Mouse (Mus musculus) intestine, embryonic 14.5 days (tissue): ENCODE results near the gene Spns3. TPM values are rescaled to one million over a fixed set of nuclear protein-coding genes. Genes with fewer than 3 reads are reported as not detected.

Source experiments
- ATAC-seq: fragments of 200-750 bp; cut with Nextera tagmentation; replicated peaks from 2 replicates; pipeline ENCODE4 v1.8.0; 2017; ENCODE audit warnings: low read depth, moderate number of reproducible peaks, moderate TSS enrichment, moderate library complexity; ENCODE audit not compliant: low FRiP score, low TSS enrichment
- DNase-seq: peaks from one replicate; pipeline ENCODE4 v3.0.0-alpha.2; 2018; ENCODE audit warnings: low spot score
- H3K27ac ChIP-seq: fragments of 300-500 bp; sonication (generic); 2 replicates; pipeline ENCODE4 v1.5.1; 2014; ENCODE audit warnings: low read depth, mild to moderate bottlenecking, control low read depth
- H3K27me3 ChIP-seq: fragments of 300-500 bp; sonication (generic); replicated peaks from 2 replicates; pipeline ENCODE4 v1.6.1; 2014; ENCODE audit warnings: low read length, control low read depth; ENCODE audit not compliant: control insufficient read depth, insufficient read depth
- H3K36me3 ChIP-seq: fragments of 300-500 bp; sonication (generic); 2 replicates; pipeline ENCODE4 v1.6.1; 2014; ENCODE audit warnings: low read length, control low read depth; ENCODE audit not compliant: control insufficient read depth, insufficient read depth
- H3K4me1 ChIP-seq: fragments of 300-500 bp; sonication (generic); replicated peaks from 2 replicates; pipeline ENCODE4 v1.6.1; 2014; ENCODE audit warnings: low read length, control low read depth, mixed read lengths; ENCODE audit not compliant: control insufficient read depth, insufficient read depth
- H3K4me2 ChIP-seq: fragments of 300-500 bp; sonication (generic); 2 replicates; pipeline ENCODE4 v1.6.1; 2014; ENCODE audit warnings: low read length
- H3K4me3 ChIP-seq: fragments of 300-500 bp; sonication (generic); 2 replicates; pipeline ENCODE4 v1.5.1; 2014; ENCODE audit warnings: low read depth, low read length, control low read depth, mixed read lengths
- H3K9ac ChIP-seq: fragments of 300-500 bp; sonication (generic); 2 replicates; pipeline ENCODE4 v1.6.1; 2014; ENCODE audit warnings: mild to moderate bottlenecking, low read length
- H3K9me3 ChIP-seq: fragments of 300-500 bp; sonication (generic); 2 replicates; pipeline ENCODE4 v1.6.1; 2016; ENCODE audit warnings: low read length, control low read depth; ENCODE audit not compliant: control insufficient read depth
- WGBS: fragments of 180-500 bp; shearing (Covaris S2); extraction: QIAGEN DNeasy Blood & Tissue Kit; methylation state at CpG from one replicate; pipeline ENCODE4 v1.1.7; 2014; 5-methylcytosine and 5-hydroxymethylcytosine counted together
- polyA plus RNA-seq: library from polyadenylated mRNA; unstranded; fragments of >200 nt; fragmentation: Nextera tagmentation; extraction: Ambion mirVana; gene quantifications from 2 replicates; pipeline ENCODE4 v1.2.1, GENCODE M21; 2014

The Spns3 gene
- polyA plus RNA-seq, 1 experiment from 2014 or later, result 0.15 TPM

DNA sequence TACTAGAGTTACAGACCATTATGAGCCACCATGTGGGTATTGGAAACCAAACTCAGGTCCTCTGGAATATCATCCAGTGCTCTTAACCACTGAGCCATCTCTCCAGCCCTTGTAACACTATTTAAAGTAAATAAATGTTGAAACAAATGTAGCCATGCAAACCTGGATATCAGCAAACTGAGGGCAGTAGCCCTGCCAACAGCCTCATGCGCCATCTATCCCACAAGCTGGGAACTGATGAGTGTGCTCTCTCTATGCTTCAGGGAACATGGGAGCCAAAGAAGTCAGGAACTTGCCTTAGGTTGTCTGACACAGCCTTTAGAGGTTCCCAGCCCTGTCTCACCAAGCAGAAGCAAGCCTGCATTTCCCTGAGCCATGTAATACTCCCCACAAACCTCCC, 18.7 kb downstream of the Spns3 start:
- Histone ChIP-seq H3K9ac (no peak overlapping the region), H3K4me2 (no peak overlapping the region), H3K4me1 (no peaks in the 10 kb centered on the region), H3K36me3 (no peaks in the 10 kb centered on the region), H3K27me3 (no peaks in the 10 kb centered on the region), H3K27ac (no peak overlapping the region), H3K4me3 (no peak overlapping the region), H3K9me3 (no peaks in the 10 kb centered on the region)
- DNase-seq (no peak), ATAC-seq (no peak)
- 65% methylated on average over 1 of the region's 1 CpGs for WGBS

DNA sequence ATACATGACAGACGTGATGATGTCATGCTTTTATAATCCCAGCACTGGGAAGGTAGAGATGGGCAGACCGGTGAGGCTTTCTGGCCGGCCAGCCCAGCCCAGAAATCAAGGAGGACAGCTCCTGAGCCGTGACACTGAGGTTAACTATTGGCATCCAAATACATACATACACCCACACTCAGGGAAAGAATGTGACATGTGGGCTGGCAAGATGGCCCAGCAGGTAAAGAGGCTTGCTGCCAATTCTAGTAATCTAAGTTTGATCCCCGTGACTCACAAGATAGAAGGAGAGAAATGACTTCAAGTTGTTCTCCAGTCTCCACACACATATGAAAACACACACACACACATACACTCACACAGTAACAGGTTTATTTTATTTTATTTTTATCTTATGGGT, 19.2 kb downstream of the Spns3 start:
- Histone ChIP-seq H3K36me3 (no peaks in the 10 kb centered on the region), H3K9me3 (no peaks in the 10 kb centered on the region), H3K4me2 (no peak overlapping the region), H3K4me1 (no peaks in the 10 kb centered on the region), H3K27ac (no peak overlapping the region), H3K27me3 (no peaks in the 10 kb centered on the region), H3K9ac (no peak overlapping the region), H3K4me3 (no peak overlapping the region)
- DNase-seq (no peak), ATAC-seq (no peak)
- WGBS, result 80% methylated on average over 5 of the region's 5 CpGs

DNA sequence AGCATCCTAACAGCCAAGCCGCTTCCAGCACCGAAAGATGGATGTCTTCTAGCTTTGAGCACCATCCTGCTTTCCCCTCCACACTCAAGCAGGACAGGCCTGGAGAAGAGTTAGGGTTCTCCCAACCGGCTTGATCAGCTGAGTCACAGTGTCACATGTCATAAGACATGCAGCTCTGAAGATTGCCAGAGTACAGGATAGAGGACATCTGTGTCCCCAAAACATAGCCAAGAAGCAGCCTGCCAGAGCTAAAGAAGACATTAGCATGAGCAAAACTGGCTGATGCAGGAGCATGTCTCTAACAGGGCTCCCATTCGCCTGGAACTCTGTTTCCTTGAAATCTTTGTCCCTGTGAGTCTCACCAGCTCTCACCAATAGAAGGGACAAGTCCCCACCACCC, 24.1 kb downstream of the Spns3 start:
- ATAC-seq, result no peak
- no peak overlapping the region for H3K27ac ChIP-seq

DNA sequence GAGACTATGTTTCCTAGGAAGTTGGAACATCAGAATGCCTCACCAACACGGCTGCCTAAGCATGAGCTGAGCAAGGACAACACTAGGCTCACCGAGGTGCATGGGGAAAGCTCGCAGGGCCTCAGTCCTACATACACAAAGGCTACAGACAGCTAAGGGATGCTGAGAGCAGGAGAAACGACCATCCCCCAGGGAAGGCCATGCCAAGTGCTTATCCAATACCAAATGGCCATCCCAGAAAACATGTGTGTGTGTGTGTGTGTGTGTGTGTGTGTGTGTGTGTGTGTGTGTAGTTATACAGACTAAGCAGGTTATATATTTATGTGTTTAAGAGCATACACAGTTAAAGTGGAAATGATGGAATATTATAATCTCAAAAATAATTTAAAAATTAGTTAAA, 26.6 kb downstream of the Spns3 start:
- 55% methylated on average over 4 of the region's 4 CpGs for WGBS
- no peak for DNase-seq
- no peak overlapping the region for H3K4me2 ChIP-seq

More for the DNA sequence above, 24.1 kb downstream of the Spns3 start:
- WGBS, result 84% methylated on average over 4 of the region's 4 CpGs
- Histone ChIP-seq H3K4me1 (no peaks in the 10 kb centered on the region), H3K9me3 (no peaks in the 10 kb centered on the region), H3K4me3 (no peak overlapping the region), H3K27me3 (no peaks in the 10 kb centered on the region), H3K9ac (no peak overlapping the region), H3K4me2 (no peak overlapping the region), H3K36me3 (no peaks in the 10 kb centered on the region)
- no peak for DNase-seq

DNA sequence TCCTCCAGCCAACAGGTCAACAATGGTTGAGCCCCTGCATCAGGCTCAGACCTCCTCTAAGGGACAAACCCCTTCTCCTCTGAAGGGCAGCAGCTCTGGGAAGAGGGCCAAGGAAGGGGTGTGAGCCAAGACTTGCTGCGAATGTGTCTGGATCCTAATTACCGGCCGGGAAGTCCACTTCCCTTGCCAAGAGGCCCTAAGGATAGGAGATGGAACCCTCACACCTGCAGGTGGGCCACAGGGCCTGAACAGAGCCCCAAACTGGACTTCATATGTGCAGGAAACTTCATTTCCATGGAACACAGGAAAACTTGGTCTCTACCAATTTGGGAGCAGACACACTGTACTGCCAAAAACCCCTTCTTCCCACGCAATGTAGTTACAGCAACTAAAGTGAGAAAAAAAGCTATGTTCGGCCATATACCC, 27.7 kb downstream of the Spns3 start:
- ATAC-seq, result no peak
- no peak for DNase-seq
- no peaks in the 10 kb centered on the region for H3K27me3 ChIP-seq
- no peak overlapping the region for H3K27ac ChIP-seq
- no peaks in the 10 kb centered on the region for H3K4me1 ChIP-seq
- H3K4me3 ChIP-seq, result no peak overlapping the region
- no peaks in the 10 kb centered on the region for H3K36me3 ChIP-seq
- no peaks in the 10 kb centered on the region for H3K9me3 ChIP-seq
- 70% methylated on average over 5 of the region's 5 CpGs for WGBS
- H3K9ac ChIP-seq, result no peak overlapping the region
- no peak overlapping the region for H3K4me2 ChIP-seq

More for the DNA sequence above, 26.6 kb downstream of the Spns3 start:
- Histone ChIP-seq H3K4me1 (no peaks in the 10 kb centered on the region), H3K4me3 (no peak overlapping the region), H3K36me3 (no peaks in the 10 kb centered on the region), H3K9ac (no peak overlapping the region), H3K9me3 (no peaks in the 10 kb centered on the region), H3K27me3 (no peaks in the 10 kb centered on the region), H3K27ac (no peak overlapping the region)
- ATAC-seq, result no peak

DNA sequence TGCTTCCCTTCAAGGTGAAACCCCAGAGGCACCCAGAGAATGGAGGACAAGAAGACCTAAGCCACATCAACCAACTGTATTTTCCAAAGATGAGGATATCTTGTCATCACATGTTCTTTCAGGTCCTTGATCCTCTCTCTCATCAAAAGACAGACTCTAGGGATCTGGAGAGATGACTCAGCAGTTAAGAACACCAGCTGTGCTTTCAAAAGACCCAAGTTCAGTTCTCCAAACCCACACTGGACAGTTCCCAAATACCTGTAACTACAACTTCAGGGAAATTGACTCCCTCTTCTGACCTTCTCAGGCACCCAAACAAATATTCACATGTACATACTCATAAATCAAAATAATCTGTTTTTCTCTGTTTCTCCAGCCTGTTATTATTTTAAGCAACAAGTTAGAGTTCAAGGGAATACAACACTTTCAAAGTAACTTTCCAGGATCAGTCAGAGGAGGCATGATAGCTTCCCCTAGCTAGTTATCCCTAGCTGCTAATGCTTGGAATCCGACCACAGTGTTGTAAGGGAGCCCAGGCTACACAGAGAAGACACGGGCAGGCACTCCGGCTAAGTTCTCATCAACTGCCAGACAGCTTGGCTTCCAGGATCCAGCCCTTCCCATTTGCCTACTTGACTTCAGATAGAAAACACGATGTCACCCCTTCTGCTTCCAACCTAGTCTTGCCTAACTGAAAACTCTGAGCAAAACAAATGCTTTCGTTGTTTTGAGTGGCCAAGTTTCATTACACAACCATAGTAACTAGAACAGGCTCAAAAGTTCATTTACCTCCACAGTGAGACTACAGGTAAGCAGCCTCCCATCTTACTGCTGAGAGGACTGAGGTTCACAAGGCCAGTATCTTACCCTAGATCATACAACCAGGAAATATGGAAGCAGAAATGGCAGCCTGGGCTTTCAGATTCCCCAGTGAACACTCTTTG, 28.4 kb downstream of the Spns3 start:
- DNase-seq (no peak), ATAC-seq (no peak)
- Histone ChIP-seq H3K4me1 (no peaks in the 10 kb centered on the region), H3K36me3 (no peaks in the 10 kb centered on the region), H3K9me3 (no peaks in the 10 kb centered on the region), H3K4me2 (no peak overlapping the region), H3K27ac (no peak overlapping the region), H3K9ac (no peak overlapping the region), H3K4me3 (no peak overlapping the region), H3K27me3 (no peaks in the 10 kb centered on the region)
- 78% methylated on average over 5 of the region's 5 CpGs for WGBS

DNA sequence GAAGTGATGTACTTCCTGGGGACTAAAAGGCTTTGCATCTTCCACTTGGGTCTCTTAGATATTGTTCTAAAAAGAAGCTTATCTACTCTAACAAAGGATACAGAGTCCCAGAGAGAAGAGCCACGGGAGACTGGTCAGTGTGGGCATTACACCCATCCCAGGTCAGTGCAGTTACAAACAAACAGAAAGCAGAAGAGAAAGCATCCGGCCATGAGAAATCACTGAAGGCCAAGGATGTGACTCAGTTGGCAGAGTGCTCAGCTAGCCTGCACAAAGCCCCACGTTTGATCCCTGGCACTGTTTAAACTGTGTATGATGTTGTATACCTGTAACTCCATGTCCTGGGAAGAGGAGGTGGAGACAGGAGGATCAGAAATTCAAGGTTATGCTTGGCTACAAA, 30.4 kb downstream of the Spns3 start:
- no peaks in the 10 kb centered on the region for H3K27me3 ChIP-seq
- no peak overlapping the region for H3K4me2 ChIP-seq
- DNase-seq, result no peak
- H3K36me3 ChIP-seq, result no peaks in the 10 kb centered on the region
- WGBS, result 66% methylated on average over 3 of the region's 3 CpGs
- H3K27ac ChIP-seq, result no peak overlapping the region
- ATAC-seq, result no peak
- no peaks in the 10 kb centered on the region for H3K9me3 ChIP-seq
- H3K4me3 ChIP-seq, result no peak overlapping the region
- no peaks in the 10 kb centered on the region for H3K4me1 ChIP-seq
- no peak overlapping the region for H3K9ac ChIP-seq

GRCm38 (mm10) chr11:72519189-72519588, 31.1 kb downstream of the Spns3 start:
- no peak overlapping the region for H3K9ac ChIP-seq
- no peak overlapping the region for H3K4me3 ChIP-seq
- no peaks in the 10 kb centered on the region for H3K9me3 ChIP-seq
- no peaks in the 10 kb centered on the region for H3K4me1 ChIP-seq
- ATAC-seq (no peak), DNase-seq (no peak)
- WGBS, result 73% methylated on average over 4 of the region's 4 CpGs
- no peaks in the 10 kb centered on the region for H3K36me3 ChIP-seq
- no peaks in the 10 kb centered on the region for H3K27me3 ChIP-seq
- no peak overlapping the region for H3K4me2 ChIP-seq
- H3K27ac ChIP-seq, result no peak overlapping the region

GRCm38 (mm10) chr11:72518449-72518848, 31.9 kb downstream of the Spns3 start:
- 54% methylated on average over 2 of the region's 2 CpGs for WGBS
- no peak overlapping the region for H3K27ac ChIP-seq
- H3K4me2 ChIP-seq, result no peak overlapping the region
- H3K9me3 ChIP-seq, result no peaks in the 10 kb centered on the region
- no peaks in the 10 kb centered on the region for H3K36me3 ChIP-seq
- no peak overlapping the region for H3K9ac ChIP-seq
- ATAC-seq, result no peak
- no peaks in the 10 kb centered on the region for H3K4me1 ChIP-seq
- no peak overlapping the region for H3K4me3 ChIP-seq
- DNase-seq, result no peak
- no peaks in the 10 kb centered on the region for H3K27me3 ChIP-seq
